Mouse (Mus musculus) midbrain, embryonic 11.5 days (tissue): ENCODE measurements around the gene Gtf2e1. TPM values are rescaled to one million over a fixed set of nuclear protein-coding genes. Genes with fewer than 3 reads are reported as not detected.

Experiments
- ATAC-seq: fragments of 200-750 bp; cut with Nextera tagmentation; 2 replicates; pipeline ENCODE4 v1.8.0; 2017; ENCODE audit warnings: moderate TSS enrichment, moderate library complexity; ENCODE audit not compliant: low FRiP score
- DNase-seq: peaks from one replicate; pipeline ENCODE4 v3.0.0; 2015; ENCODE audit warnings: low spot score; ENCODE audit errors: missing footprints
- H3K27ac ChIP-seq: fragments of 300-500 bp; sonication (generic); 2 replicates; pipeline ENCODE4 v1.5.1; 2014; ENCODE audit warnings: low read depth, low read length
- H3K27me3 ChIP-seq: fragments of 300-500 bp; sonication (generic); 2 replicates; pipeline ENCODE4 v1.6.1; 2014; ENCODE audit warnings: mild to moderate bottlenecking, low read length, moderate library complexity, mixed read lengths; ENCODE audit not compliant: control insufficient read depth, insufficient read depth
- H3K36me3 ChIP-seq: fragments of 300-500 bp; sonication (generic); 2 replicates; pipeline ENCODE4 v1.6.1; 2014; ENCODE audit warnings: mild to moderate bottlenecking, low read length, moderate library complexity, mixed read lengths; ENCODE audit not compliant: control insufficient read depth, insufficient read depth
- H3K4me1 ChIP-seq: fragments of 300-500 bp; sonication (generic); 2 replicates; pipeline ENCODE4 v1.6.1; 2014; ENCODE audit warnings: low read length; ENCODE audit not compliant: control insufficient read depth, insufficient read depth
- H3K4me2 ChIP-seq: fragments of 300-500 bp; sonication (generic); 2 replicates; pipeline ENCODE4 v1.6.1; 2014; ENCODE audit warnings: mild to moderate bottlenecking, moderate library complexity
- H3K4me3 ChIP-seq: fragments of 300-500 bp; sonication (generic); 2 replicates; pipeline ENCODE4 v1.5.1; 2014; ENCODE audit warnings: low read depth, low read length
- H3K9ac ChIP-seq: fragments of 300-500 bp; sonication (generic); 2 replicates; pipeline ENCODE4 v1.6.1; 2014; ENCODE audit warnings: low read length
- H3K9me3 ChIP-seq: fragments of 300-500 bp; sonication (generic); 2 replicates; pipeline ENCODE4 v1.6.1; 2016; ENCODE audit warnings: low read length; ENCODE audit not compliant: control insufficient read depth
- WGBS: fragments of 180-500 bp; shearing (Covaris S2); extraction: QIAGEN DNeasy Blood & Tissue Kit; methylation state at CpG from one replicate; pipeline ENCODE4 v1.1.7; 2014; 5-methylcytosine and 5-hydroxymethylcytosine counted together
- polyA plus RNA-seq: library from polyadenylated mRNA; unstranded; fragments of >200 nt; fragmentation: Nextera tagmentation; extraction: Ambion mirVana; gene quantifications from 2 replicates; pipeline ENCODE4 v1.2.1, GENCODE M21; 2014

The Gtf2e1 gene
- polyA plus RNA-seq, 1 experiment from 2014 or later: 64.1 TPM

DNA sequence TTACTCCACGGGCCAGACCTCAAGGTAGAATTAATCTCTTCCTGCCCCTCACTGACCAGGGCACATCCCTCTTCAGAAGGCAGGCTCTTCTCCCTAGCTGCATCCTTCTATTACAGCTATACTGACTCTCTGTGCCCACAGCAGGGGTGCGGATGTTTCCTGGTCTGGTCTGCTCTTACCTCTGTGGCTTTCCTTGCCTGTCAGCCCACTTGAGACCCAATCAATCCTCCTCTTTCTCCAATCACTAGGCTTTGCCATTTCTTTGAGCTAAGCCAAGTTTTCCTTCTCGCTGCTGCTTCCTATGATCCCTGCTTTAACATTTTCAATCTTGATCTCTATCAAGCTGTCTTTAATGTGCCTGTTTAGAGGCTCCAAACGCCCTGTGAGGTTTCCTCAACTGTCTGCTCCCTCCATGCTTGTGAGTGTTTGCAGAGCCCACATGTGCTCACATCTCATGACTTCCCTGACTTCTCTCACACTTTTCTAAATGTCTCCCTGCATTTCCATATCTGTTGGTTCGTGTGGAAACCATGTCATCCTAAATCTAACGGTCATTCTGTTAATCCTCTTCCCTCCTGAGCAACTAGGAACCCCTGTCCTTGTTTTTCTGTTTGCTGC is 23.1 kb downstream of the Gtf2e1 start:
- H3K9ac ChIP-seq: no peak overlapping the region
- H3K4me2 ChIP-seq: no peak overlapping the region
- peaks cover 18% of the 10 kb centered on the region for H3K36me3 ChIP-seq
- H3K4me3 ChIP-seq: no peak overlapping the region
- ATAC-seq: no peak
- 83% methylated on average over 6 of the region's 6 CpGs for WGBS
- H3K9me3 ChIP-seq: no peaks in the 10 kb centered on the region
- no peak for DNase-seq
- no peaks in the 10 kb centered on the region for H3K4me1 ChIP-seq
- no peaks in the 10 kb centered on the region for H3K27me3 ChIP-seq
- no peak overlapping the region for H3K27ac ChIP-seq

DNA sequence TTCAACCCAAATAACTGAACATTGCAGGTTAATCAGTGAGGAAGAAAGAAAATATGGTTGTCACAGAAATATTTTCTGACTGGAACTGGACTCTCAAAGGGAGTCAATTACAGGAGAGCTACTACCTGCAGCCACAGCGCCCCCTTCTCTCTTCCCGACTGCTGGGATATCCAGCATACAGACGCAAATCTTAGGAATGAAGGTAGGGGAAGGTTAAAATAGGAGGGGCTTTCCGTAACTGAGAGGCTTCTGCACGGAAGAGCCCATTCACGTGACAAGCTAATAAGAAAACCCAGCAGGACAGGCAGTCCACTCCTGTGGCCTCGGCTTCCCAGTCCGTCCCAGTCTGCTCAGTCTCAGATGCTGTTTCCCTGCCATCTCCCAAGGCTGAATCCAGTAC is 24.9 kb downstream of the Gtf2e1 start:
- Histone ChIP-seq H3K9me3 (no peaks in the 10 kb centered on the region), H3K4me2 (no peak overlapping the region), H3K9ac (no peak overlapping the region), H3K36me3 (peaks cover 12% of the 10 kb centered on the region), H3K27me3 (no peaks in the 10 kb centered on the region), H3K4me3 (no peak overlapping the region), H3K4me1 (no peaks in the 10 kb centered on the region), H3K27ac (no peak overlapping the region)
- no peak for ATAC-seq
- 87% methylated on average over 8 of the region's 8 CpGs for WGBS
- no peak for DNase-seq

DNA sequence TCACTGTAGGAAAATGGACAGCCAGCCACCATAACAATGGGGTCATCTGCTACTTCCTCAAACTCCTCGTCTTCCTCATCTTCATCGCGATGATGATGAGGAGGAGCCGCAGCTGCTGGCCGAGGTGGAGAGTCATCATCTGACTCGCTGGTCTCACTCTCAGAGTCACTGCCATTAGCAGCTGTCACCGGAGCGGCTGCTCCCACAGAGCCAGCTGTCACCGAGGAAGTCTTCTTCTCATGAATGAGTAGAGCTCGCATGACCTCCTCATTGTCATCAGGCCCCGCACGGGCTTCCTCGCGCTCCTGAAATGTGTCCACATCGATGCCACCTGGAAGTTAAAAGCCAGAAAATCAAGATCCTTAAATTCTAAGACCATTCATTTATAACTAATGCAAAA is 28.1 kb downstream of the Gtf2e1 start:
- Histone ChIP-seq H3K27ac (no peak overlapping the region), H3K36me3 (peaks cover 10% of the 10 kb centered on the region), H3K27me3 (no peaks in the 10 kb centered on the region), H3K4me2 (no peak overlapping the region), H3K4me3 (no peak overlapping the region), H3K4me1 (no peaks in the 10 kb centered on the region), H3K9ac (no peak overlapping the region), H3K9me3 (no peaks in the 10 kb centered on the region)
- WGBS: 94% methylated on average over 15 of the region's 15 CpGs
- DNase-seq (no peak), ATAC-seq (no peak)

DNA sequence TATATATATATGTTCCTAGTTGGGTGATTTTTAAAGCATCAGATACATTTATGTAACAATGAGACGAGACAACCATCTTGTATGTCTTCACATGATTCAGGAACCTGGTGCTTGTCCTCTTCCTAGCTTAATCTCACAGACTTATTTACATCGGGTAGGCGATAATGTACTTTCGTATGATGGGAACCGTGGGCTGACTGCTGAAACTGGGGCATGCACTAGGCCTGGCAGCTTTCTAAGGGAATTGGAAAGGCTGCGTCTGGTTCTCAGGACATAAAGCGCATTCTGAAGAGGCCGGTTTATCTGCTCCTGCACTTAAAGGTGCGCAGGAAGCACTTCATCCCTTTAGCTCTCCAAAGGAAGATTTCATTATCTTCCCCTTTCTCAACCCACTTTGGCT is 32.8 kb downstream of the Gtf2e1 start:
- Histone ChIP-seq H3K4me3 (no peak overlapping the region), H3K9me3 (no peaks in the 10 kb centered on the region), H3K9ac (no peak overlapping the region), H3K36me3 (peaks cover 7% of the 10 kb centered on the region), H3K27ac (no peak overlapping the region), H3K4me2 (no peak overlapping the region), H3K4me1 (no peaks in the 10 kb centered on the region), H3K27me3 (no peaks in the 10 kb centered on the region)
- ATAC-seq (no peak), DNase-seq (no peak)
- 93% methylated on average over 9 of the region's 9 CpGs for WGBS

DNA sequence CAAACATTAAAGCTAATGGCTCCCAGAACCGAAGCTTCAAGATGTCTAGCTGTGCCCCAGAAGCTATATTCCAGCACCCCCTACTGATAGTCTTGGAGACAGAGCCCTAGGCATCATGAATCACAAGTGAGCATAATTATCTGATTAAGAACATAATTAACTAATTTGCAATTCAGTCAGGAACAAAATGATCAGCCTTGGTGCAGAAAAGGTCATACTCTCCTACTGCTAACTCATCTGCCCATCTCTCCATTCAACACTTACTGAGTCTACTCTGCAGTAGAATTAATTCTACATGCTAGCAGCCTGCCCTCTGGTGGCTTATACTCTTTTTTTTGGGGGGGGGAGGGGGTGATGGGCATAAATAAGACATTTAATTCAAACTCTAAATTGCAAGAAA is 35.1 kb downstream of the Gtf2e1 start:
- no peaks in the 10 kb centered on the region for H3K36me3 ChIP-seq
- H3K27me3 ChIP-seq: no peaks in the 10 kb centered on the region
- no peaks in the 10 kb centered on the region for H3K4me1 ChIP-seq
- DNase-seq (no peak), ATAC-seq (no peak)
- no peak overlapping the region for H3K9ac ChIP-seq
- no peak overlapping the region for H3K27ac ChIP-seq
- H3K9me3 ChIP-seq: no peaks in the 10 kb centered on the region
- WGBS: 69% methylated on average over 1 of the region's 1 CpGs
- no peak overlapping the region for H3K4me2 ChIP-seq
- no peak overlapping the region for H3K4me3 ChIP-seq

DNA sequence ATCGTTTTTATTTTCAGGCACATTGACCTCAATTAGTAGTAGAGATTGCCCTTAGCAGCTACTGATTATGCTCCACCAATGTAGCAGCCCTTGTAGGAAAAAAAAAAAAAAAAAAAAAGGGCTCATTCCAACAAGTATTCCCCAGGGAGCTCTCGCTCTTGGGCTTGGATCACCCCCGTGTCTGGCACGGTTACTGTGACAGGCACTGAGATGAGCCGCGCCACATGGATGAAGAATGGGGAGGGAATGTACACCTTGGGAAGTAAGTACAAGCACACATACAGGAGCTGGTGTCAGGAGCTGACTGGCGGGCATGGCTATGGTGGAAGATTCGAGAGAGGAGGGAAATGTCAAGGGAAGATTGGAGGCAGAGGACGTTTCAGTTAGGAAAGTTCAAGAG is 41.0 kb downstream of the Gtf2e1 start:
- no peaks in the 10 kb centered on the region for H3K9me3 ChIP-seq
- H3K9ac ChIP-seq: no peak overlapping the region
- 83% methylated on average over 9 of the region's 9 CpGs for WGBS
- H3K4me1 ChIP-seq: no peaks in the 10 kb centered on the region
- H3K36me3 ChIP-seq: no peaks in the 10 kb centered on the region
- no peak for DNase-seq
- no peak for ATAC-seq
- H3K27ac ChIP-seq: no peak overlapping the region
- no peak overlapping the region for H3K4me3 ChIP-seq
- H3K27me3 ChIP-seq: no peaks in the 10 kb centered on the region
- H3K4me2 ChIP-seq: no peak overlapping the region

DNA sequence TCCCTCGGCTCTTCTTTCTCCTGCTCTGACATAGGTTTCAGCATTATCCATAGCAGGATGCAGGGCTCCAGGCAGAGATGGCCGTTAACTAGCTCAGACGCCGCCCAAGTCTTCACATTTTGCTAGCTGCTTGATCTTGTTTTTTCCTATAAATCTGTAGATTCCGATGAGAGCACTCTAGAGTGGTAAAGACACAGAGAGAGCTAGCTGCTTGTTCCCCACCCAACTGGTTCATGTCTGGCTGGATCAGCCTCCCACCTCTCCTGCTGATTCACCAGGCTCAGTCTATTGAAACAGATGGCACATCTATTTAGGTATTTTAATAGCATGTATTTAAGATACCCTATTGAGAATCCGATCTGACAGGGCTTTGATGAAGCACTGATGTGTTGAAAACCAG is 44.6 kb downstream of the Gtf2e1 start:
- no peak for DNase-seq
- H3K4me2 ChIP-seq: no peak overlapping the region
- H3K27me3 ChIP-seq: no peaks in the 10 kb centered on the region
- H3K4me1 ChIP-seq: no peaks in the 10 kb centered on the region
- no peaks in the 10 kb centered on the region for H3K9me3 ChIP-seq
- no peaks in the 10 kb centered on the region for H3K36me3 ChIP-seq
- H3K27ac ChIP-seq: no peak overlapping the region
- ATAC-seq: no peak
- H3K4me3 ChIP-seq: no peak overlapping the region
- H3K9ac ChIP-seq: no peak overlapping the region
- 85% methylated on average over 6 of the region's 6 CpGs for WGBS

DNA sequence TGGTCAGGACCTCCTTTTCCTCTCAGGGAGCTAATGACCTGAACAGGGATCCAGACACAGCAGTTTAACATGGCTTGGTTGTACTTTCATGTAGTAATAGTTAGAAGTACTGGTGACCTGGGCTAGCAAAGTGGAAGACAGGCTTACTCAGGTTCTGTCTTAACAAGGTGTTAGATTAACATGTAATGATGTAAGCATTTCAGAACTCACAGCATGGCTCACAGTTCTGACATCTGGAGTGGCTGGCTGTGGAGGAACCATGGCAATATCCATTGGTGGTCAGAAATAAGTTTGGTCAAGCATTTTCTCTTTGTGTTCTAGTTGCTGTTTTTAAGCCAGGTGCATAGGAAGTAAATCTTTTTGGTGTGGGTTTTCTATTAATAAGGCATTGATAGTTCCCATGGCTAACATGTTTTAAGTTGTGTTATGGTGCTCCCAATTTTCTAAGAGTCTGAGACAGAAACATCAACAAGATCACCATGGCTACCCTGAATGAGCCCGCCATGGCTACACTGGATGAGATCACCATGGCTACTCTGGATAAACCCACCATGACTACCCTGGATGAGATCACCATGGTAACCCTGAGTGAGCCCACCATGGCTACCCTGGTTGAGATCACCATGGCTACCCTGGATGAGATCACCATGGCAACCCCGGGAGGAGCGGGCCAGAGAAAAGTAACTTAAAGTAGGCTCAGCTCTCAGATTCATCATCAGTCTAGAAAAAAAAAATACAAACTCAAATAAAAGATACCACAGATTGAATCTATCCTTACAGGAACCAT is 52.6 kb downstream of the Gtf2e1 start:
- Histone ChIP-seq H3K9ac (no peak overlapping the region), H3K36me3 (no peaks in the 10 kb centered on the region), H3K27ac (0 out of 2 replicates have a peak overlapping the region, but pooled peaks have one; percentile 2), H3K4me2 (no peak overlapping the region), H3K27me3 (no peaks in the 10 kb centered on the region), H3K4me3 (no peak overlapping the region), H3K9me3 (no peaks in the 10 kb centered on the region), H3K4me1 (peaks cover 6% of the 10 kb centered on the region; the same call in 1 of the 2 replicates)
- DNase-seq (peak; percentile 94), ATAC-seq (peak; percentile 98)
- 25% methylated on average over 3 of the region's 3 CpGs for WGBS
